Mouse (Mus musculus) adrenal gland, adult 10 weeks (tissue): Measurements from ENCODE around the gene Jmy. TPM values are rescaled to one million over a fixed set of nuclear protein-coding genes. Genes with fewer than 3 reads are reported as not detected.

Source experiments
- polyA plus RNA-seq: library from polyadenylated mRNA; stranded (reverse); fragments of 350-450 nt; fragmentation: Illumina TruSeq; extraction: RNeasy Lipid Tissue Mini Kit (QIAGEN cat#74804); gene quantifications from one replicate; pipeline ENCODE4 v1.2.3, GENCODE M21; 2014; ENCODE audit warnings: low read depth, low replicate concordance

Jmy gene
- polyA plus RNA-seq = 89.2 TPM

GRCm38 (mm10) chr13:93499167-93499972 lies at the start of gene Jmy:
Gene Jmy, minus strand, starts transcription at chr13:93499808.

Other genes starting within 250 kb of the Jmy start
- gene Homer1, start 200.2 kb downstream of the Jmy start, polyA plus RNA-seq = 55.9 TPM
- gene Bhmt, start 138.2 kb upstream of the Jmy start, polyA plus RNA-seq = 3.7 TPM
- gene Bhmt2, start 174.5 kb upstream of the Jmy start, polyA plus RNA-seq = not detected
- 0.17 TPM for gene Dmgdh, start 174.6 kb upstream of the Jmy start, polyA plus RNA-seq